Mouse (Mus musculus): ENCODE measurements around the gene Gm15128. TPM values are rescaled to one million over a fixed set of nuclear protein-coding genes. Genes with fewer than 3 reads are reported as not detected.

The Gm15128 gene
- not detected in 2 replicates for polyA plus RNA-seq (2021; fragmentation: Nextera tagmentation)
- long read RNA-seq, experiment 1 = 0 reads
- long read RNA-seq, experiment 2 = 0 reads

DNA sequence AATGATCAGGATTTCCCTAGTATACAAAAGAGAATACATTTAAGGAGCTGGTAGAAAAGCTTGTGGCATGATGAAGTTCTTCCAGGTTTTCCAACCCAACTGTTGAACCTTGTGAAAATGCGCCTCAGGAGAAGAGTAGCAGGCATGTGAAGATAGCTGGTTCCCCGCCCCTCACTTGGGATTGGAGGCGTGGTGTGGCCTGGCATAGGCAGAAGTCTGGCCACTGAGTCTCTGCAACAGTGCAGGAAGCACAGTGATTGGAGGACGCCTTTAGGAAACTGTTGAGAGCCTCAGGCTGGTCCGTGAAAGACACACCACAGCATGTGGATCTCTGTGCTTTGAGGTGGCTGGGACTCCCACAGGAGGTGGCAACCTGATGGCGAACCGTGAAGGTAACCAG, at the start of gene Gm15128:
Gm15128 (plus strand) TSS at position 301 of the 400 bp plus-strand sequence.

Other genes starting within 250 kb of the Gm15128 start
- 2.9 and 3.2 TPM in 2 replicates for gene Lrch2, start 211.9 kb upstream of the Gm15128 start, polyA plus RNA-seq (2021; fragmentation: Nextera tagmentation)
- not detected in 2 replicates for gene Gm15080, start 227.0 kb downstream of the Gm15128 start, polyA plus RNA-seq (2021; fragmentation: Nextera tagmentation)